Mouse (Mus musculus) spleen, adult 2 months (tissue): ENCODE results near the gene Tmem63b.

Experiments used
- CTCF ChIP-seq: fragments of 200-500 bp; IDR thresholded peaks from 2 replicates; pipeline ENCODE4 v1.5.1; 2011; ENCODE audit warnings: mild to moderate bottlenecking, inconsistent platforms; ENCODE audit not compliant: insufficient read depth, insufficient read length, insufficient replicate concordance; ENCODE audit errors: extremely low read depth
- POLR2A ChIP-seq: fragments of 200-500 bp; IDR thresholded peaks from 2 replicates; pipeline ENCODE4 v1.6.1; 2011; ENCODE audit warnings: low read depth, low read length, inconsistent platforms

- TF ChIP-seq POLR2A (no peak), CTCF (no peak)
Measured at GRCm38 (mm10) chr17:45733735-45734301, 47.1 kb upstream of the Tmem63b start, which contains the start of gene 1600014C23Rik.
